Mouse (Mus musculus) yolk sac, embryonic 10.5 days (tissue): Measurements from ENCODE around the gene Nubpl.

Experiments used
- DNase-seq: peaks from one replicate; pipeline ENCODE4 v3.0.0-alpha.2; 2017; ENCODE audit warnings: low spot score

Gene Nubpl

GRCm38 (mm10) chr12:52247438-52247837, 149.9 kb downstream of the Nubpl start:
- no peak for DNase-seq

- DNase-seq, result no peak
Observed at GRCm38 (mm10) chr12:52248531-52248930, 151.0 kb downstream of the Nubpl start.

- DNase-seq, result no peak
Observed at GRCm38 (mm10) chr12:52254089-52254488, 156.6 kb downstream of the Nubpl start.

DNA sequence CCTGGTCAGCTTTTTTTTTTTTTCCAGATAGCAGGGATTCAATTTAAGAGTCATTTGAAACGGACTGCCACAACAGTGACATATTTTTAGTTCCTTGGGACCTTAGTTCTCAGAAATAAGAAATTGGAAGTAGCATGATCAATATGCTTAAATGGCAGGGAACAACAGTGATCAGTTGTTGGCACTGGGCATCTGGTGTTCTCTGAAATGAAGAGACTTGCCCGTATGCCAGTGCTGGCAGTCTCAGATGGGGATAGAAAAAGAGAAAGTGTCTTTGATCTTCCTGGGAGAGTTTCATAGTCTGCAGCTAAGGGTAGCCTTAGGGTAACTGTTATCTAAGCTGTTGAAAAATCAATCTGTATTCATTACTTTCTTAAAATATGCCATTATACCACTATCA, 170.6 kb downstream of the Nubpl start:
- DNase-seq, result no peak

DNA sequence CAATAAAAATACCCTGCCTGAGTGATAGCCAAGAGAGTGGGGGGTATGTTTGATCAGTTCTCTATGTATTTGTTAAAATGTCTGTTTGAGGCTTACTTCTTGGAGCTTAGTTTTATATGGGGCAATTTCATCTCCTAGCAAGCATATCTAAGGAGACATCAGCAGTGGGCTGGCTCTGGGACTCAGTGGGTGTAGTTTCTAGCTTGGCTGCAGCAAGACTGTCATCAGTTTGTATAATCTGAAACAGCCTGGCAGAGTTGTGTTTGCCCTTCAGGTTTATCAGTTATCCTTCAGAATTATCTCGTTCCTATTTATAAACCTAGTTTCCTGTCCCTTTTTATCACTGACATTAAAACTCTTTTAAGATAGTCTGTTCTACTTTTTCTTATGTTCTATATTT, 175.3 kb downstream of the Nubpl start:
- DNase-seq, result no peak

DNA sequence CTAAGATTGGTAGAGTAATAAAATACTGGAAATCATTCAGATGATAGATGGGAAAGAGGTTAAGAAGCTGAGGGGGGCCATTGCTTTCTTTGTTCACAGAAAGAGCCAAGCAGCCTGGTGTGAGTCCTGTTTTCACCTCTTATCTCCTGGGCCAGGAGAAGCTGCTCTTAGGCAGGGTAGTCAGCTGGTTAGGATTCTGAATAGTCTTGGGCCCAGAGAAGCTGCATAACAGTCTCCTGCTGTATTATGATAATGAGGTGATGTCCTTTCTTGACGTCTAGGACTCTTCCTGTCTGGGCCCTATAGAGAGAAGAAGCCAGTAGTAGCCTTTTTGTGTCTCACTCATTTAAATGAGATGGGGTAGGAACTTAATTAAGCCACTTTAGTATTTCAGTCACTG, 178.8 kb downstream of the Nubpl start:
- no peak for DNase-seq

DNA sequence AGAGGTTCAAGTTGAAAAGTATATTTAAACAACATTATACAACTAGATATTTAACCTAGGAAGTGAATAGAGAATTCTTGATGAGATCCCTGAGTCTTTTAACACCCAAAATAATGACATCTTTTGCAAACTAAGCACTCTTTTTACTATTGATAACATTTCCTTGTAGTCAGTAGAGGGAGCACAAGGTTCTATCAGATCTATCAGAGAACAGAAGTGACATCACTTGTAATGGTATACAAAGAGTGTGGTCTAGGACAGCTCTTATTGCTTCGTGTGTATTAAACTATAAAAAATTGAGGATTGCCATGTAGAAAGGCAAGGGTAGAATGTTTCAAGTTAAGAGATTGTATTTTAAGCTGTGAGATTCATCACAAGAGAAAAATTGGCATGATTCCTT, 183.7 kb downstream of the Nubpl start:
- DNase-seq, result no peak

DNA sequence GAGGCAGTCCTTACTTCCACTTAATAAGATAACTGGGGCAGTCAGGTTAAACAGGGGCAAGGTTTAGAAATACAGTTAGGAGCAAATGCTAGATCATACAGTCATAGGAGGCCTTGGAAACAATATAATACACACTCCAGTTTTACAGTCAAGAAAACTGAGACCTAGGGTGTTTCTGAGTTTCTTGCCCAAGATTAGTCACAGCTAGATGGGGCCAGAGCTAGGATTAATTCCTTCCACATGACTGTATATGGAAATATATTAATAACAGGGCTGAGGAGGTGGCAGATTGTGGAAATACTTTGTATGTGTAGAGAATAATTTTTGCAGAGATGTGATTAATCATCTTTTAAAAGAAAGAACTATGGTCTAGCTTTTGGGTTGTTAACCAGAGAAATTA, 186.9 kb downstream of the Nubpl start:
- DNase-seq, result no peak

GRCm38 (mm10) chr12:52286802-52287201, 189.3 kb downstream of the Nubpl start:
- no peak for DNase-seq

DNA sequence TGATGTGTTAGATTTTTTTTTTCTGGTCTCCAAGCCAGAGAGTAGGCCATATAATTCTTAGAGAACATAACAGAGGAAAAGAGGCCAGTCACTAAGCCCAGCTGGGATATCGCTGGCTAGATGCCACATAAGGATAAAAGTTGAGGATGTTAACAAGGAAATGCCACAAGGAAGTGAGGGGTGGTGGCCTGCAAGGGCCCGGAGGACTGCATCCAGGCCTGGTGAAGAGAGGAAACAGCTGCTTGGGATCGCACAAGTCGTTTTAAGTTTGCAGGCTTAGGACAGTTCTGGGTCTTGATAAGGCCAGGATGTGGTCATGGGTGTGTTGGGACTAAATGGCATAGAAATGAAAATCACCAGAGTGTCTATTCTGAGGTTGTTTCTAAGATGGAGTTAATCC, 191.0 kb downstream of the Nubpl start:
- DNase-seq, result no peak

DNA sequence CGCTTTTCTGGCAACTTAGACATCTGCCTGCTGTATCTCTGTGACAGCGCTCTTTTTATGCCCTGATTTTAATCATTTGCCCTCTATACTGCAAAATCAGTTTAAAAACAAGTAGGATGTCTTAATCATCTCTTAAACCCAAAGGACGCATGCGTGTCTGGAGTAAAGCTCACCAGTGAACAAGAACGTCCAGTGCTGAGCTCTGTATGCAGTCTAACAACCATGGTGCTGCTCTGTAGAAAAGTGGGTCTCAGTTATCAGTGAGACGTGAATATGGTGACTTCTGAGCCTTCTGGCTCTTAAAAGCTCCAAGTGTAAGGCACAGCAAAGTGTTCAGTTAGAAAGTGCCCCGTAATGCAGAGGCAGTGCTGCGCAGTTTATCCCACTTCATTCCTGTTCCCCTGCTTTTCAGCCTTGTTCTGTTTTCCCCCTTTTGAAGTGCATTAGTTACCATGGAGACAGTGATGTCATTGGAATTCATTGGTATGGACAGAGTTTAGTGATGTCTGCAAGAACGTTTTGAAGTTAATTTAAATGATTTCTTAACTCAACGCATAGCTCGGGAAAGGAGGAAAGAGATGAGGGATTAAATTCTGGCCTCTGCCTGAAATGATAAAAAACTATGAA, 191.5 kb downstream of the Nubpl start:
- peak; percentile 4 for DNase-seq

GRCm38 (mm10) chr12:52289594-52289993, 192.1 kb downstream of the Nubpl start:
- no peak for DNase-seq

DNA sequence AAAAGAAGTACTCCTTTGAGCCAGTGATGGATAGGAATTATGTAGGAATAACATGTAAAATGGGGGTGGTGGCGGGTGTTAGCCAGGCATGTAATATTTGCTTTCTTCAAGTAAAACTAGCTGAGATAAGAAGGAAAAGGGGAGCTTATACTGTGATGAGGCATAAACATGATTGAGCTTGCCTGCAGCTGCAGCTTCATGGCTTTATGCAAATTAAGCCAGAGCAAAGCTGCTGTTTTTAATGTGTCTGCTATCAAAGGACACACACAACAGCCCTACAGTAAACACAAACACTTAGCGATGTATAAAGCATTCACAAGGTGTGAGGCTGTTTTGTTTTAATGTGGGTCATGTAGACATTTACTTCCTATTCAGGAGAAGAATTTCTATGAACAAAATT, 196.4 kb downstream of the Nubpl start:
- DNase-seq, result no peak

GRCm38 (mm10) chr12:52297988-52298387, 200.5 kb downstream of the Nubpl start:
- no peak for DNase-seq

GRCm38 (mm10) chr12:52298683-52299082, 201.1 kb downstream of the Nubpl start:
- no peak for DNase-seq

GRCm38 (mm10) chr12:52302961-52303360, 205.4 kb downstream of the Nubpl start:
- DNase-seq, result no peak

- DNase-seq, result no peak
Observed at GRCm38 (mm10) chr12:52306348-52306747, 208.8 kb downstream of the Nubpl start.

DNA sequence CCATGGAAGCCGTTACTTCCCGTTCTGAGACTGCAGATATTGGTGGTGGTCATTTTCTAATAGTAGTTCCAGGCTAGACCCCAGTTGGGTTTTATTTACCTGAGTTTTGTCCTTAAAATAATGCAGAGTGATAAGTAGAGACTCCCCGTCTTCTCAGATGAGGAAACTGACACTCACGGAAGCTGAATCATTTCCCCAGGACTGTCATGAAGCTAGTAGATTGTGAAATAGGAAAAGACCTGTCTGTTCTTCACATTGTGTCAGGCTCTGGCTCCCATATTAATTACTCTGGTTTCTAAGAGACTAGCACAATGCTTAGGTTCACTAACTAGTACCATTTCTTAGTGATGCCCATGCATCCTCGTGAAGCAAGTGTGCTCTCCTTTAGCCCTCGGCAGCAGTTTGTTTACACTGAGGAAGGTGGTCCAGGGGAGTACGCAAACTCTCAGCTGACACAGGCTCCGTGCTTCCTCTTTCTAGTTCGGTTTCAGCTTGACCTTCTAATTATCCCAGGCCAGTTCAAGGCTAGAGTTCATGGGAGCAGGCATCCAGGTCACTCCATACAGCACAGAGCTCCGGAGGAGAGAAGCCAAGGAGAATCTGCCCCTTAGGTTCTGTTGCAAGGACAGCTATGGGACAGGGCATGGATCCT, 209.9 kb downstream of the Nubpl start:
- no peak for DNase-seq

- no peak for DNase-seq
Observed at GRCm38 (mm10) chr12:52308628-52309027, 211.1 kb downstream of the Nubpl start.

DNA sequence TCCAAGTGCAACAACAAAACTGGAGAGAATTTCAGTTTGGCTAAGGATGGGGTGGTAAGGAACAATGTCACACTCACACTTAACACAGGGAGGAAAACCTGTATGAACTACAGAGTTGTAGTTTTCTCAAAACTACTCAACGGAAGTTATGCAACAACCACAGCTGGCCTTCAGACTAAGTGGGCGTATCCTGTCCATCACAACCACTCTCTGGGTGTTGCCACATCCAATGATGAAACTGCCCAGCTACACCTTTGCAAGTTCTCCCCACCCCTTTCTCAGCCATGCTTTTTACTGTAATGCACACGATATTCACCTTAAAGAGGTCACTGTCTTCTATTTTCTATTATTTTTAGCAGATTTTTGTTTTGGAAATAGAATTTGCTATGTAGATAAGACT, 217.3 kb downstream of the Nubpl start:
- DNase-seq, result no peak

- DNase-seq, result no peak
Observed at GRCm38 (mm10) chr12:52317635-52318034, 220.1 kb downstream of the Nubpl start.

- no peak for DNase-seq
Observed at GRCm38 (mm10) chr12:52318426-52318825, 220.9 kb downstream of the Nubpl start.

- no peak for DNase-seq
Observed at GRCm38 (mm10) chr12:52319156-52319555, 221.6 kb downstream of the Nubpl start.

- no peak for DNase-seq
Observed at GRCm38 (mm10) chr12:52328488-52328887, 231.0 kb downstream of the Nubpl start.
